Mouse (Mus musculus) embryonic facial prominence, embryonic 12.5 days (tissue): ENCODE measurements around the gene Ncor2. TPM values are rescaled to one million over a fixed set of nuclear protein-coding genes. Genes with fewer than 3 reads are reported as not detected.

ENCODE experiments used
- ATAC-seq: fragments of 200-750 bp; cut with Nextera tagmentation; 2 replicates; pipeline ENCODE4 v1.8.0; 2017; ENCODE audit not compliant: insufficient number of reproducible peaks, insufficient read depth, low FRiP score, low TSS enrichment
- H3K27ac ChIP-seq: fragments of 300-500 bp; sonication (generic); 2 replicates; pipeline ENCODE4 v1.5.1; 2016; ENCODE audit warnings: mild to moderate bottlenecking
- H3K27me3 ChIP-seq: fragments of 300-500 bp; sonication (generic); 2 replicates; pipeline ENCODE4 v1.6.1; 2016; ENCODE audit warnings: mild to moderate bottlenecking, moderate library complexity
- H3K36me3 ChIP-seq: fragments of 300-500 bp; sonication (generic); 2 replicates; pipeline ENCODE4 v1.6.1; 2016; ENCODE audit warnings: mild to moderate bottlenecking
- H3K4me1 ChIP-seq: fragments of 300-500 bp; sonication (generic); 2 replicates; pipeline ENCODE4 v1.6.1; 2016
- H3K4me2 ChIP-seq: fragments of 300-500 bp; sonication (generic); replicated peaks from 2 replicates; pipeline ENCODE4 v1.6.1; 2016; ENCODE audit warnings: mild to moderate bottlenecking, moderate library complexity
- H3K4me3 ChIP-seq: fragments of 300-500 bp; sonication (generic); 2 replicates; pipeline ENCODE4 v1.5.1; 2016; ENCODE audit warnings: mild to moderate bottlenecking
- H3K9ac ChIP-seq: fragments of 300-500 bp; sonication (generic); 2 replicates; pipeline ENCODE4 v1.6.1; 2016; ENCODE audit warnings: mild to moderate bottlenecking, moderate library complexity
- H3K9me3 ChIP-seq: fragments of 300-500 bp; sonication (generic); 2 replicates; pipeline ENCODE4 v1.6.1; 2016; ENCODE audit warnings: mild to moderate bottlenecking, moderate library complexity
- WGBS: fragments of 180-500 bp; shearing (Covaris S2); methylation state at CpG from one replicate; pipeline ENCODE4 v1.1.7; 2016; 5-methylcytosine and 5-hydroxymethylcytosine counted together
- polyA plus RNA-seq: library from polyadenylated mRNA; unstranded; fragments of >200 nt; fragmentation: Nextera tagmentation; extraction: Ambion mirVana; gene quantifications from 2 replicates; pipeline ENCODE4 v1.2.1, GENCODE M21; 2016

Gene Ncor2
- polyA plus RNA-seq, 1 experiment from 2014 or later: 31.6 TPM

- H3K4me1 ChIP-seq: peaks cover 16% of the 10 kb centered on the region
- no peaks in the 10 kb centered on the region for H3K9me3 ChIP-seq
- H3K4me2 ChIP-seq: no peak overlapping the region
- WGBS: 75% methylated on average over 17 of the region's 17 CpGs
- no peak overlapping the region for H3K9ac ChIP-seq
- H3K36me3 ChIP-seq: peaks cover 70% of the 10 kb centered on the region
- no peak for ATAC-seq
- no peaks in the 10 kb centered on the region for H3K27me3 ChIP-seq
- no peak overlapping the region for H3K4me3 ChIP-seq
- H3K27ac ChIP-seq: peak overlapping the region; percentile 31
These were observed 58.3 kb downstream of the Ncor2 start for GRCm38 (mm10) chr5:125120517-125121303.

- Histone ChIP-seq H3K27ac (no peak overlapping the region), H3K4me3 (no peak overlapping the region), H3K4me1 (peaks cover 18% of the 10 kb centered on the region), H3K36me3 (peaks cover 68% of the 10 kb centered on the region), H3K4me2 (no peak overlapping the region), H3K9me3 (0 out of 2 replicates have a peak, but pooled peaks cover 6% of the 10 kb centered on the region), H3K27me3 (no peaks in the 10 kb centered on the region), H3K9ac (no peak overlapping the region)
- WGBS: 81% methylated on average over 5 of the region's 5 CpGs
- no peak for ATAC-seq
These were observed 61.8 kb downstream of the Ncor2 start for GRCm38 (mm10) chr5:125117238-125117637.

GRCm38 (mm10) chr5:125113029-125113428 lies 66.0 kb downstream of the Ncor2 start:
- peaks cover 73% of the 10 kb centered on the region for H3K36me3 ChIP-seq
- WGBS: 38% methylated on average over 5 of the region's 5 CpGs
- H3K9ac ChIP-seq: no peak overlapping the region
- H3K4me2 ChIP-seq: no peak overlapping the region
- H3K27me3 ChIP-seq: no peaks in the 10 kb centered on the region
- 0 out of 2 replicates have a peak, but pooled peaks cover 6% of the 10 kb centered on the region for H3K9me3 ChIP-seq
- peaks cover 42% of the 10 kb centered on the region for H3K4me1 ChIP-seq
- H3K4me3 ChIP-seq: no peak overlapping the region
- peak overlapping the region; percentile 66 for H3K27ac ChIP-seq
- peak; percentile 48; the same call in 1 of the 2 replicates for ATAC-seq

GRCm38 (mm10) chr5:125112588-125112987 lies 66.4 kb downstream of the Ncor2 start:
- WGBS: 77% methylated on average over 1 of the region's 1 CpGs
- Histone ChIP-seq H3K27me3 (no peaks in the 10 kb centered on the region), H3K9me3 (0 out of 2 replicates have a peak, but pooled peaks cover 6% of the 10 kb centered on the region), H3K4me1 (peaks cover 42% of the 10 kb centered on the region), H3K4me2 (no peak overlapping the region), H3K27ac (peak overlapping the region; percentile 66), H3K36me3 (peaks cover 73% of the 10 kb centered on the region), H3K9ac (no peak overlapping the region), H3K4me3 (no peak overlapping the region)
- no peak for ATAC-seq

- Histone ChIP-seq H3K4me3 (no peak overlapping the region), H3K9me3 (0 out of 2 replicates have a peak, but pooled peaks cover 6% of the 10 kb centered on the region), H3K4me1 (peaks cover 42% of the 10 kb centered on the region), H3K27me3 (no peaks in the 10 kb centered on the region), H3K36me3 (peaks cover 64% of the 10 kb centered on the region), H3K4me2 (no peak overlapping the region), H3K27ac (peak overlapping the region; percentile 66), H3K9ac (no peak overlapping the region)
- 36% methylated on average over 6 of the region's 6 CpGs for WGBS
- peak; percentile 19; the same call in 1 of the 2 replicates for ATAC-seq
These were observed 67.9 kb downstream of the Ncor2 start for GRCm38 (mm10) chr5:125111137-125111536.

- Histone ChIP-seq H3K27ac (peak overlapping the region; percentile 66), H3K9ac (no peak overlapping the region), H3K36me3 (peaks cover 64% of the 10 kb centered on the region), H3K9me3 (0 out of 2 replicates have a peak, but pooled peaks cover 6% of the 10 kb centered on the region), H3K4me3 (no peak overlapping the region), H3K4me2 (no peak overlapping the region), H3K4me1 (peaks cover 42% of the 10 kb centered on the region), H3K27me3 (no peaks in the 10 kb centered on the region)
- 21% methylated on average over 3 of the region's 3 CpGs for WGBS
- ATAC-seq: 0 out of 2 replicates have a peak, but pooled peaks have one; percentile 2
These were observed 68.3 kb downstream of the Ncor2 start for GRCm38 (mm10) chr5:125110722-125111121.

GRCm38 (mm10) chr5:125110196-125110595 lies 68.8 kb downstream of the Ncor2 start:
- Histone ChIP-seq H3K27ac (peak overlapping the region; percentile 66), H3K27me3 (no peaks in the 10 kb centered on the region), H3K4me1 (peaks cover 43% of the 10 kb centered on the region), H3K9me3 (0 out of 2 replicates have a peak, but pooled peaks cover 1% of the 10 kb centered on the region), H3K36me3 (peaks cover 64% of the 10 kb centered on the region), H3K4me2 (no peak overlapping the region), H3K9ac (no peak overlapping the region), H3K4me3 (no peak overlapping the region)
- no peak for ATAC-seq
- WGBS: 32% methylated on average over 8 of the region's 8 CpGs

GRCm38 (mm10) chr5:125107011-125107651 lies 71.9 kb downstream of the Ncor2 start:
- H3K27ac ChIP-seq: no peak overlapping the region
- peaks cover 68% of the 10 kb centered on the region for H3K36me3 ChIP-seq
- no peak for ATAC-seq
- 74% methylated on average over 11 of the region's 11 CpGs for WGBS
- no peak overlapping the region for H3K9ac ChIP-seq
- H3K4me3 ChIP-seq: no peak overlapping the region
- peaks cover 51% of the 10 kb centered on the region for H3K4me1 ChIP-seq
- no peaks in the 10 kb centered on the region for H3K9me3 ChIP-seq
- H3K4me2 ChIP-seq: no peak overlapping the region
- H3K27me3 ChIP-seq: no peaks in the 10 kb centered on the region

GRCm38 (mm10) chr5:125106191-125106590 lies 72.8 kb downstream of the Ncor2 start:
- H3K4me1 ChIP-seq: peaks cover 41% of the 10 kb centered on the region
- no peak for ATAC-seq
- H3K36me3 ChIP-seq: peaks cover 75% of the 10 kb centered on the region

GRCm38 (mm10) chr5:125104841-125105240 lies 74.2 kb downstream of the Ncor2 start:
- WGBS: 42% methylated on average over 6 of the region's 6 CpGs
- Histone ChIP-seq H3K4me1 (peaks cover 28% of the 10 kb centered on the region), H3K4me2 (no peak overlapping the region), H3K27me3 (no peaks in the 10 kb centered on the region), H3K27ac (0 out of 2 replicates have a peak overlapping the region, but pooled peaks have one; percentile 30), H3K36me3 (peaks cover 73% of the 10 kb centered on the region), H3K9me3 (no peaks in the 10 kb centered on the region), H3K4me3 (no peak overlapping the region), H3K9ac (no peak overlapping the region)
- no peak for ATAC-seq

More at GRCm38 (mm10) chr5:125106191-125106590, 72.8 kb downstream of the Ncor2 start:
- Histone ChIP-seq H3K27ac (no peak overlapping the region), H3K4me2 (no peak overlapping the region), H3K27me3 (no peaks in the 10 kb centered on the region), H3K9ac (no peak overlapping the region), H3K9me3 (no peaks in the 10 kb centered on the region), H3K4me3 (no peak overlapping the region)
- 91% methylated on average over 16 of the region's 16 CpGs for WGBS

GRCm38 (mm10) chr5:125103396-125103795 lies 75.6 kb downstream of the Ncor2 start:
- Histone ChIP-seq H3K27ac (peak overlapping the region; percentile 81), H3K9ac (no peak overlapping the region), H3K4me3 (no peak overlapping the region), H3K4me1 (peaks cover 28% of the 10 kb centered on the region), H3K27me3 (no peaks in the 10 kb centered on the region), H3K9me3 (no peaks in the 10 kb centered on the region), H3K4me2 (0 out of 2 replicates have a peak overlapping the region, but pooled peaks have one; percentile 9), H3K36me3 (peaks cover 76% of the 10 kb centered on the region)
- 26% methylated on average over 6 of the region's 6 CpGs for WGBS
- no peak for ATAC-seq
